Mouse (Mus musculus): ENCODE measurements around the gene Triobp.

The Triobp gene

DNA sequence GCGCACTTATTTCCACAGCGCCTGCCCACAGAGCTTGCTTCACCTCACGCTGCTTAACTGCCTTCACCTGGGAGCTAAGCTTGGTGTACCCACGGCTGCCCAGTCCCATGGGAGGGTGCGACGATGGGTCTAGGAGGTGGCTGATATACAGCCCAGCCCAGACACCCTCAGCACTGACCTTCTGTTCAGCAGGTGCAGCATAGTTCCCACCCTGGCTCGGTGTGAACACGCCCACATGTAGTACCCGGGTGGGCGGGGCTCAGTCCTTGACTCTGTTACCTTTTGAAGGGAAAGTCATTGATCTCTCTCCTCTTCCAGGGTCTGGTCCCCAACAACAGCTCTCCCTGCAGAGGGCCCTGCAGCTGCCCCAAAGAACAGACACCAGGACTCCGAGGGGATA is 12.0 kb downstream of the Triobp start:
- DNase-seq (ENCODE audit: extremely low read depth, insufficient read length, low spot score), result no peak

DNA sequence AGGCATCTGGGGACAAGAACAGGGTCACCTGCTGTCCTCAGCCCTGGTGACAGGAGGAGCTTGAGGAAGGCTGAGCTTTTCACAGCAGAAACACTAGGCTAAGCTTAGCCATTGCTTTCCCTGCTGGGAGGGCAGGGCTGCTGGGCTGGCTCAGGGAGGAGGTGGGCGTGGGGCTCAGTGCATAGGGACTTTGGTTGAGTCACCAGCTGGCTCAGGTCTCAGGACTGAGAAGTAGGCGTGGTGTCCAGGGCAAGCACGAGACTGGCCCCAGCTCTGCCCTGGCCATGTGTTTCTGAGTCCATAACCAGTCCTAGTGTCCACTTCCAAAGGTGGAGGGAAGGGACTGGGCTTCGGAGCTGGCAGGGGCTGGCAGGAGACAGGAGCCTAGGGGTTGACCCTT is 12.6 kb downstream of the Triobp start:
- DNase-seq (ENCODE audit: extremely low read depth, insufficient read length, low spot score), result peak; percentile 76

DNA sequence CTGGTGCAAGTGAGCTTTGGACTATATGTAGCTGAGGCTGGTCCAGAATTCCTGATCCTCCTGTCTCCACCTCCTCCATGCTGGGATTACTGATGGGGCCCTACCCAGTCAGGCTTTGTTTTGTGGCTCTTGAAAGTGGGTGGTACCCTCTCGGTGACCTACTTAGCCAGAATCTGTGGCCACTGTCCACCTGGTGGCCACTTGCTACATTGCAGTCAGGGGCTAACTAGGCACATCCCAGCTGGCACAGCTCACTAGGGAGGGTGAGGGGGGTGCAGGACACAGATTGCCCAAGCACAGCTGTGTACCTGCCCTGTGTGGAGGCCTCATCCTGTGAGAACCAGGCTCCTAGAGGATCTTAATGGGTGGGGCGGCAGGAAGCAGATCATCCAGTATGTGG is 15.4 kb downstream of the Triobp start:
- peak; percentile 55 for DNase-seq (ENCODE audit: extremely low read depth, insufficient read length, low spot score)

DNA sequence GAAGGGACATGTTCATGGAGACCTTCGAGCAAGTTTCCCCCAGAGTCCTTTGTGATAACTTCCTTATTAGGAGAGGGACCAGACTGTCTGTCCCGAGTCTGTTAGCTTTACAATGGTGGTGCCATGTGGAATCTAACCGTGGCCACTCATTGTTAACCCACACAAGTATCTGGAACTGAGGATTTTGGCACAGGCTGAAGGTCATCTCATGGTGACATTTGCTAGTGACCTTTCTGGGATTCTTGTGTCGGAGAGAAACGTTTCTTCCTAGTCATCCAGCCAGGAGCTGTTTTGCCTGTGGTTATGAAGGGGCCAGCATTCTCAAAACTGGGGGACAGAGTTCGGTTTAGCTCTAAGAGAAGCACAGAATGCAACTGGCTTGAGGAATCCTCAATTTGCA is 24.1 kb downstream of the Triobp start:
- DNase-seq (ENCODE audit: extremely low read depth, insufficient read length, low spot score), result no peak

DNA sequence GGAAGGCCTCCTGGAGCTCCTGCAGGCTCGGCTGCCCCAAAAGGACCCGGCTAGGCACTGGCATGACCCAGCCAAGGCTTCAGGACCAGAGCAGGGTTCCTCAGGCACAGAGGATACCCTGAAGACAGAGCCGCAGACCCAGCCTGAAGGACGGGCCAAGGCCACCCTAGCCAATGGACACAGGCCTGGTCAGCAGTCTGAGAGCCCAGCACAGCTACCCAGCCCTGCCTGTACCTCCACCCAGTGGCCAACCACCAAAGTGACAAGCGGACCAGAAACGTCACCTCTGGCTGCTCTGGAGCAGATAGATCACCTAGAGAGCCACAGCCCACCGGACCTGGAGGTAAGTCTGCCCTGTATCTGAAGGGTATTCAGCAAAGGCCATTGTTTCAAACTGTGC is 26.4 kb downstream of the Triobp start:
- DNase-seq (ENCODE audit: extremely low read depth, insufficient read length, low spot score), result peak; percentile 49

DNA sequence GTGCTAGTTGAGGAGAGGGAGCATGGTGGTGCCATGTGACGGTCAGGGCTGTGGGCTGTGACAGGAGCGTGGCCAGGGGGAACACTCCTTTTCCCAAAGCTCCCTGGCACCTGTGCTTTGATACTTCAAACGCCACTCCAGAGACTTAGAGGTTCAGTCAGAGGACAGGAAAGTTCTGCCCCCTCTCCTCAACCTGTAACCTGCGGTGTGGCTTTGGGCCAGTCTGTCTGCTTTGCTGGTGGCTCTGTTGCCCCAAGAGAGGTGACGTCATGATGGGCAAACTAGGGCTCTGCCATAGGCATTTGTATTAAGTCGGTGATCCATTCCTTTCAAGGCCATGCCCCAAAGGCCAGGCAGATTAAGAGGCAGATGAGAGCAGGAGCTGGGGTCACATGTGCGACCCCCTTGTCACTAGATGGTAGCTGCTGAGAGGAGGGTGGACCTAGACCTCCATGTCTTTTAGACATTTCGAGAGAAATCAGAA is 30.2 kb downstream of the Triobp start:
- DNase-seq (ENCODE audit: extremely low read depth, insufficient read length, low spot score), result no peak

DNA sequence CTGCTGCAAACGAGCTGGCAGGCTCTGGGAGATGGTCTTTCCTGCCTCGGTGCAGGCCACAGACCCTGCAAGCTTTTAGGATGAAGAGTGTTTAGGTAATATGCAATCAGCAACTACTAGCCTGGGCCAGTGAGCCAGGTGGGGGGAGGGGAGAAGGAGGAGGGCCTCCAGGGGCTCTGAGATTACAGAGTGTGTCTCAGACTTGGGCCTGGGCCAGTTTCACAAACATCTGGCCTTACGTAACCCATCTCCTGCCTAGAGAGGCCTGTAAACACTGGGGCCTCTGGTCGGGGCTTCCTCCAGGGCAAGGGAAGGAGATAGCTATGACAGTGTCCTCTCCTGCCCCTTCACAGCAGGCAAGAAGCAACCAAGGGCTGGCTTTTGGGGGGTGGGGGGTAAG is 31.4 kb downstream of the Triobp start:
- DNase-seq (ENCODE audit: extremely low read depth, insufficient read length, low spot score), result peak; percentile 40

DNA sequence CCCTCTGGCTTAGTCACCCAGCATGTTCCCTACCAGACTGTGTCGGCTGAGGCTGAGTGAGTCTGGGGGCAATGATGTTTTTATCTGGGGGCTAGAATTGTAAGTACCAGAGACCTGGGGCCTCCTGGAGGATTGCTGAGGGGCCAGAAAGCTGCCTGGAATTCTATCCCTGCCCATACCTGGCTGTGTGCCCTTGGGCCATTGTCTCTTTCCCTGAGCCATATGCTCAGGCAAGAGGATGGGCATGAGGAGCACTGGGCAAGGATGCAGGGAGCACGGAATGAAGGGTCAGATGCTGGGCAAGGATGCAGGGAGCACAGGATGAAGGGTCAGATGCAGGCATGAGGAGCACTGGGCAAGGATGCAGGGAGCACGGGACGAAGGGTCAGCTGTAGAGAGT is 32.6 kb downstream of the Triobp start:
- no peak for DNase-seq (ENCODE audit: extremely low read depth, insufficient read length, low spot score)

DNA sequence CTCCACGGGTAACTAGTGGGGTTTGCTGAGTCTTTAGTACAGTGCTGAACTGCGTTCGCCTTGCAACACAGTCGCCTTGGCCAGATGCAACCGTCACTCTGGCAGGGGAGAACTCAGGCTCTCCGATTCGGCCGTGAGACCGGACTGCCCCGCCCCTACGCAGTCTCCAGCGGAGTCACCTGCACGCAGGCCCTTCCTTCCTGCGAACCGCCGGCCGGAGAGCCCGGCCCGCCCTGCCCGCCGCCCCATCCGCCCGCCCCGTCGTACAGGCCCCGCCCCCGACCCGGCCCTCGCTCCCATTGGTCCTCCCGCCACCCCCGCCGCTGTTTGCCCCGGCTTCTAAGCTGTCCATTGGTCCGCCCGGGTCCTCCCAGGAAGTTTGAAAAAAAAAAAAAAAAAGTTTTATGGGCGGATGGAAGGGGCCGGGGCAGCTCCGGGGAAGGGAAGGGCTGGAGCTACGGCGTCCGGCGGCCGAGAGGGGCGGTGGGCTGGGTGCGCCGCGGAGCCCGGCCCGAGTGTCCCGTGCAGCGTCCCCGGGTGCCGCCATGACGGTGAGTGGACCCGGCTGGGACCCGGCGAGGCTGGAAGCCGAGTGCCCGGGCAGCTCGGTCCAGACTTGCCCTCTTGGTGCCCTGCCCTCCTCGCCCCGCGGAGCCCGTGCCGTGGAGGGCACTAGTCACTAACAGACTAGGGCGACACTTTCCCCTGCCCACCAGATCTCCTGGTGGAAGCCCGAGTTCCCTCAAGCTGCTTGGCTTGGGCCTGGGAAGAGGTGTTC is 35.3 kb downstream of the Triobp start:
- DNase-seq (ENCODE audit: extremely low read depth, insufficient read length, low spot score), result peak; percentile 95

DNA sequence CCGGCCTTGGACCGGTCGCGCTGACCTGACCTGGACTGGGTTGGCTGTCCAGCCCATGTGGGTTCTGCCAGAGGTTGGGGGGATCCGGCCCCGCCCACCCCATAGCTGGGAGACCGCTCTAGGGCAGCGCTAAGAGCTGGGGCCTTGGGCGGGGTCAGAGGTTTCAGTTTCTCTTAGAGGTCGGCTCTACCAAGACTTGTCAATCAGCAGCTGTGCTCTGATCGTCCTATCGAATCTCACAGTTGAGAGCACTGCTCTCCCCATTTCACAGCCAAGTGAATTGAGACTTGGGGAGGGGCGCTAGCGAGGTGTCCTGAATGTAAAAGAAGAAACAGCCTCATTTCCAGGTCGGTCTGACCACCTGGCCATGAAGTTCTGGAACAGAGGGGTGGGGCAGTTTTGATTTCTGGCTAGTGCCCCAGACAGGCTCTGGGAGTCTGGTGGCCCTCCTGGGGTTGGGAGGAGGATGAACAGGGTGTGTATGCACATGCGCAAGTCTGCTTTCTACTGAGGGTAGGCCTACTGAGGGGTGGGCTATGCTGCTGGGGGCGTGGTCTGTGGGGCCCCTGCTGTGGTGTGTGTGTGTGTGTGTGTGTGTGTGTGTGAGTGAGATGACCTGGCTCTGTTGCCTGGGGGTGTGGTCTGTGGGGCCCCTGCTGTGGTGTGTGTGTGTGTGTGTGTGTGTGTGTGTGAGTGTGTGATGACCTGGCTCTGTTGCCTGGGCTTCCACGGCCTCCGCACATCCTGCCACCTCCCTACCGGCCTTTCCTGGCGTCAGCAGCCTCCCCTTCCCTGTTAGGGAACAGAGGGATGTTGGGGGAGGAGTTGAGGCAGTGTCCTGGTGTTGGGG is 36.1 kb downstream of the Triobp start:
- peak; percentile 83 for DNase-seq (ENCODE audit: extremely low read depth, insufficient read length, low spot score)

DNA sequence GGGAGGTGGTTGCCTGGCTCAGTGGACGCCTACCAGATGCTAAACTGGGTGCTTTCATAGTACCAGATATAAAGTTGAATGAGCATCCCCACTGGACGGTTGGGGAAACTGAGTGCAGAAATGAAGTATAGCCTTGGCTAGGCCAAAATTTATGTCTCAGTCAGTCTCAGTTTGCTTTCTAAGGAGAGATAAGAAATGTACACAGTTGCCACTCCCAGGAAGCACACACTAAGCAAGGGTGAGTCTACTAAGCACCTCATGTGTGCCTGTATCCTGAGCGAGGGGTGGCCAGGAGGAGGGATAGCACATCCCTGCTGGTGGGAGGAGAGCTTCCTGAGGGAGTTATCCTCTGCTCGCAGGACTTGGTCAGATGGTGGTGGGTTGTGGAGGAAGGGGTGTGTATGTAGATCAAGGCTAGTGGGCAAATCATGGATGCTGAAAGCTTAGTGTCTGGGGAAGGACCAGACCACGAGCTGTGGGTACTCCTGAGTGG is 36.8 kb downstream of the Triobp start:
- no peak for DNase-seq (ENCODE audit: extremely low read depth, insufficient read length, low spot score)

DNA sequence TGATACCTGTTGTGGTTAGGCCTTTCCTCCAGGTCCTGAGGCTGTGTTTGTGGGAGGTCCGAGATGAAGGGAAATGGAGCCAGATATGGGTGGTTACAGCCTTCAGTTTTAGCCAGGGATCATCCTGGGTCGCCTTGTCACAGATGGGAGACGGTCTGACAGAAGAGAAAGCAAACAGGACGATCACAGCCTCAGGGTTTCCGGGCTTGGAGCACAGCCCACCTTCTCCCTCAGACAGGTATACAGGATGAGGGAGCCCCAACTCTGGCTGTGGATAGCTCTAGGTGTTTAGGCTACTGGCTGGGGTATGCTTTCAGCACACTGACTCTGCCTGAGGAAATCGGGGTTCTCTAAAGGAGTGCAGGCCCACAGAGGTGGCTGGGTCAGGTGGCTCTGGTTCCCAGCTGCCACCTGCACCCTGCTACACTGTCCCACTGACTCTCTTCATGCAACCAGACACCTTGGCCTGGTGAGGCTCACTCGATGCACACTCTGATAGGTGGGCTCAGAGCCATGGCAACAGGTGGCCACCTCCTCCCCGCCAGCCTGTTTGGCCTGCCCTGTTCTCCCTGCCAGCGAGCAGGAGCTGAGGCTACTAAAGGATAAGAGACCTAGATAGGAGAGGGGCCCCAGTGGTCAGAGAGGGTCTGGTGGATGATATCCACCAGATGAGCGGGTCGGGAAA is 39.2 kb downstream of the Triobp start:
- no peak for DNase-seq (ENCODE audit: extremely low read depth, insufficient read length, low spot score)

DNA sequence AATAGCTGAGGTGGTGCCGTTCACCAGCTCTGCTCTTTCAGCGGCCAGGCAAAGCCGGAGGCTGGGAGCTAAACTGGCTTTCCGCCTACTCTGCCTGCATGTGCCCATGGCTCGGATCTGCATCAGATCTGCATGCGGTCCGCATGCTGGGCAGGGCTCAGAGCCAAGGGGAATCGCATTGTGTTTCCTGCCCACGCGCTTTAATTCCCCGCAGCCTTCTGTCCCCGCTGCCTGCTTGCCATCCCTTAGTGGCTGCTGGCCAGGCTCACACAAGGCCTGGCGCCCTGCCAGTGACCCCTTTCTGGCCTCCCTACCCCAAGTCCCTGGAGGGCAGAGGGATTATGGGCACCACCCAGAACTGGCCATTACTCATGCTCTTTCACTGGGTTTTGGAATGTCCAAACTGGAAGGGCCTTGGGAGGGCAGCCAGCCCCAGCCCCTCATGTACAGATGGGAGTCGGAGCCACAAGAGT is 41.0 kb downstream of the Triobp start:
- peak; percentile 96 for DNase-seq (ENCODE audit: extremely low read depth, insufficient read length, low spot score)

DNA sequence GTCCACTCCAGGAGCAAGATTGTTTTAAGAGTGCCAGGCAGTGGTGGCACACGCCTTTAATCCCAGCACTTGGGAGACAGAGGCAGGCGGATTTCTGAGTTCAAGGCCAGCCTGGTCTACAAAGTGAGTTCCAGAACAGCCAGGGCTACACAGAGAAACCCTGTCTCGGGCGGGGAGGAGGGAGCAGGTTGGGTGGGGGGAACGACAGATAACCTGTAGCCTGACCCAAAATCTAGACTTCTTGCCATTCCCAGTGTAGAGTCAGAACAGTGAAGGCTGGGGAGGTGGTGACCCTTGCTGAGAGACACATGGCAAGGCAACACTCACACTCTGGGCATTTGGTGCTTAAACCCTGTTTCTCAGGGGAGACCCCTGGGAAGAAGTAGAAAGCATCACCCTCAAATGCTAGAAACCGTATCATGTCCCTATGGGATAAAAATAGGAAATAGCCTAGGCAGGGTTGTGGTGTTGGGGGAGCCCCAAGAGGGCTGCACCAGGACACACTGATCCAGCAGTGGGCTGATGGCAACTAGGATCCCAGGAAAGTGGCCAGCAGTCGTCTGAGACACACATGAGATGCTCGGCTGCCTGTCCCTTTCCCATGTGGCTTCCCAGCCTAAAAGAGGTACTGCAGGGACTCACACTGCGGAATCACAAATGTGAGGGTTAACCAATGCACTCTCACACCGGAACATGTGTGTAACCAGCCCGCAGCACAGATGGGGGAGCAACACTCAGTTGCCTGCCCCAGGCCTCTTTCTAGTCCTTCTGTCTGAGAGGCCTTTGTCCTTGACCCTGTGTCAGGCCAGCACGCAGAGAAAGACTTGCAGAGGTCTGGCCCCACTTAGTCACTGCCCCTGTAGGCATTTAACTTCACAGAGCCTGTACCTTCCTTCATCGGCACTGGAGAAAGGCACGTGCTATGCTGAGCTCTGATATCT is 41.9 kb downstream of the Triobp start:
- no peak for DNase-seq (ENCODE audit: extremely low read depth, insufficient read length, low spot score)

DNA sequence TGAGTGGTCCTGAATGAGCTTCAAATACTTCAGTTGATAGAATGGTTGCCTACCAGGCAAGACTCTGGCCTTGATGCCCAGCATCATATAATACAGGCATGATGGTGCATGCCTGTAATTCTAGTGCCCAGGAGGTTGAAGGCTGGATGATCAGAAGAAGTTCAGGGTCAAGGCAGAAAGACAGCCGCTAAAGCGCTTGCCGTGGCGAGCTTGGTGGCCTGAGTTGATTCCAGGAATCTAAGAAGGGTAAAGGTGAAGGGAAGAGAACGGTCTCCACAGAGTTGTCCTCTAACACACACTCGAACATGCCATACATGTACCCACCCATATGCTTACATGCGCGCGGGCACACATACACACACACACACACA is 42.6 kb downstream of the Triobp start:
- no peak for DNase-seq (ENCODE audit: extremely low read depth, insufficient read length, low spot score)

DNA sequence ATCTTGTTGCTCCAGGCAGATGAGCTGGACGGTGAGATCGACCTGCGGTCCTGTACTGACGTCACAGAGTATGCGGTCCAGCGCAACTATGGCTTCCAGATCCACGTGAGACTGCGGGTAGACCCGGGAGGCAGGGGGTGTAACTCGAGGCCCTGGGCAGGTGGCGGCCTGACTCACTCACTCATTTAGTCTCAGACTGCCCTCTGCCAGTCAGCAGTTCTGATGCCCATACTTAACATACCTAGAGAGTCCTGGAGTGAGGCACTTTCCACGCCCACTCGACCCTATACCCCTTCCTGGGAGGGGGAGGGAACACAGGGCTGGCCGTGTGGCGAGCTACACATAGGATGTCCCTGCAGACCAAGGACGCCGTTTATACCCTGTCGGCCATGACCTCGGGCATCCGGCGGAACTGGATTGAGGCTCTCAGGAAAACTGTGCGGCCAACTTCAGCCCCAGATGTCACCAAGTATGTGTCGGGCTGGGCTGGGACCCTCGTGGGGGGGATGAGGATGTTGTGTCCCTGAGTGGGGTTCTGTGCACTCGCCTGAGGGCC is 43.5 kb downstream of the Triobp start:
- DNase-seq (ENCODE audit: extremely low read depth, insufficient read length, low spot score), result no peak

DNA sequence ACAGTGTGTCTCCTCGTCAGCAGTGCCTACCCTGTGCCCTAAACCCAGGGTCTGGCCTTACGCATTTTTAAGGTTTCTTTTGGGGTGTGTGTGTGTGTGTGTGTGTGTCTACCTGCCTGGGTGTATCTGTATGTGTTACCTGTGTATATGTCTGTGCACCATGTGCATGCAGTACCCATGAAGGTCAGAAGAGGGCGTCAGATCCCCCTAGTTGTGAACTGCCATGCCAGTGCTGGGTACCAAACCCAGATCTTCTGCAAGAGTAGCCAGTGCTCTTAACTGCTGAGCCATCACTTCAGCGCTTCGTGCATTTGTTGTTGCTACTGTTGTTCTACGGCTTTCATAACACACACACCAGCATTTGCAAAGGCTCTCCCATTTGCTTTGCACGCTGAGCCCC is 44.7 kb downstream of the Triobp start:
- DNase-seq (ENCODE audit: extremely low read depth, insufficient read length, low spot score), result no peak

DNA sequence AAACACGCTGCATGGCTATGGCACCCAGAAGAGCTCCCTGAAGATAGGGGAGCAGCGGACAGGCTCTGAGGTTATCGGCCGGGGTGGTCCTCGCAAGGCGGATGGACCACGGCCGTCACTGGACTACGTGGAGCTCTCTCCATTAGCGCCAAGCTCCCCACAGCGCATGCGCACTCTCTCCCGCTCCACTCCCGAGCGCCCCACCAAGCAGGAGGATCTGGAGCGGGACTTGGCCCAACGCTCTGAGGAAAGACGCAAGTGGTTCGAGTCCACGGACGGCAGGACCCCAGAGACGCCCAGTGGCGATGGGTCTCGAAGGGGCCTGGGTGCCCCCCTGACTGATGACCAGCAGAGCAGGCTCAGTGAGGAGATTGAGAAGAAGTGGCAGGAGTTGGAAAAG is 45.4 kb downstream of the Triobp start:
- DNase-seq (ENCODE audit: extremely low read depth, insufficient read length, low spot score), result no peak

DNA sequence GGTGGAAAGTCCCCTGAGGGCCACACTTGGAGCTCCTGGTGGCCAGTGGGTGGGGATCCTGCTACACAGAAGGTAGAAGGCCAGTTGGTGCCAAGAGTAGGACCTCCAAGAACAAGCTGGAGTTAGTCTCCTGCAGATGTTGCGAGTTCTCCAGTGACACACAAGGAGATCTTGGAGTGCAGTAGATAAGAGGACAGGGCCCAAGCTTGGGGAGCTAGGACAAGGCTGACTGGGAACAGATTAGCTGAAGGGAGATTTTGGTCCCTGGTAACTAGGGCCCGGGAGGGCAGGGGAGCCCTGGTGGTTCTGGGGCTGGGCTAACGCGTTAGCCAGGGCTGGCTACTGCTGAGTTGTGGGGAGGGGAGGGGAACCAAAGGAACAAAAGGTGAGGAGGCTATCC is 48.4 kb downstream of the Triobp start:
- DNase-seq (ENCODE audit: extremely low read depth, insufficient read length, low spot score), result no peak

DNA sequence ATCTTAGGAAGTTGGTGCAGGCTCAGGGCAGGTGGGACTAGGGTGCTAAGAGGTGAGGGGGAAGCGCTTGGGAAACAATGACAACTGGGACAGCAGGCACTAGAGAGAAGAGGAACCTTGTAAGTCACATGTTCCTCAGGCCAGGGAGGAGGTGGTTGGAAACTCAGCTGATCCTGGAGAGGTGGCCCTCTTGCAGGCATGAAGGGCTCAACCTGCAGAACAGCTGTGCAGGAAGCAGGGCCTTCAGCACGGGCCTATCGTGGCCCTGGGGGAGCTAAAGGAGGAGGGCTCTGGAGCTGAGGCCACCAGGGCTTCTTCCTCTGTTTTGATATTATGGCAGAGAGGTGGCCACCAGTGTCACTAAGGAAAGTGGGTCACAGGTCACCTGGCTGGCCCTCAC is 49.1 kb downstream of the Triobp start:
- no peak for DNase-seq (ENCODE audit: extremely low read depth, insufficient read length, low spot score)

Data from 3134 (cell line).